Mouse (Mus musculus): ENCODE measurements around the gene Hoxc10.

GRCm38 (mm10) chr15:102937036-102937666 lies 29.4 kb upstream of the Hoxc10 start:
- TF ChIP-seq CTCF (IDR thresholded peaks at IDR 0.05; ENCODE audit: low read depth) (no peak), EP300 (IDR thresholded peaks at IDR 0.05; ENCODE audit: low read depth) (no peak)

All from heart, postnatal 0 days (tissue).